Mouse (Mus musculus) heart, postnatal 0 days (tissue): Measurements from ENCODE around the gene Ap4s1. TPM values are rescaled to one million over a fixed set of nuclear protein-coding genes. Genes with fewer than 3 reads are reported as not detected.
A peak's percentile ranks its signal among the peaks of the same experiment; 100 is the strongest.

Experiments
- ATAC-seq: fragments of 200-750 bp; cut with Nextera tagmentation; 2 replicates; pipeline ENCODE4 v1.8.0; 2017; ENCODE audit warnings: low read depth, moderate number of reproducible peaks, moderate library complexity; ENCODE audit not compliant: insufficient read depth
- DNase-seq: peaks from one replicate; pipeline ENCODE4 v3.0.0-alpha.2; 2016; ENCODE audit warnings: low spot score
- H3K27ac ChIP-seq: fragments of 300-500 bp; sonication (generic); 2 replicates; pipeline ENCODE4 v1.5.1; 2014; ENCODE audit warnings: low read depth, mild to moderate bottlenecking
- H3K27me3 ChIP-seq: fragments of 300-500 bp; sonication (generic); 2 replicates; pipeline ENCODE4 v1.6.1; 2014; ENCODE audit warnings: low read length, mixed read lengths; ENCODE audit not compliant: control insufficient read depth, insufficient read depth
- H3K36me3 ChIP-seq: fragments of 300-500 bp; sonication (generic); replicated peaks from 2 replicates; pipeline ENCODE4 v1.6.1; 2014; ENCODE audit warnings: low read length, mixed read lengths; ENCODE audit not compliant: control insufficient read depth, insufficient read depth
- H3K4me1 ChIP-seq: fragments of 300-500 bp; sonication (generic); 2 replicates; pipeline ENCODE4 v1.6.1; 2014; ENCODE audit warnings: antibody characterized with exemption; ENCODE audit not compliant: control insufficient read depth, insufficient read depth
- H3K4me2 ChIP-seq: fragments of 300-500 bp; sonication (generic); 2 replicates; pipeline ENCODE4 v1.6.1; 2014; ENCODE audit warnings: low read depth, mild to moderate bottlenecking, low read length, moderate library complexity
- H3K4me3 ChIP-seq: fragments of 300-500 bp; sonication (generic); 2 replicates; pipeline ENCODE4 v1.5.1; 2014; ENCODE audit warnings: low read depth, low read length
- H3K9ac ChIP-seq: fragments of 300-500 bp; sonication (generic); replicated peaks from 2 replicates; pipeline ENCODE4 v1.6.1; 2014; ENCODE audit warnings: low read depth, low read length, mixed read lengths
- H3K9me3 ChIP-seq: fragments of 300-500 bp; sonication (generic); replicated peaks from 2 replicates; pipeline ENCODE4 v1.6.1; 2016; ENCODE audit warnings: low read length; ENCODE audit not compliant: control insufficient read depth
- CTCF ChIP-seq: IDR thresholded peaks from 2 replicates; pipeline ENCODE4 v1.5.1; 2016; ENCODE audit warnings: antibody characterized with exemption, control low read depth, low read depth
- EP300 ChIP-seq: IDR thresholded peaks from 2 replicates; pipeline ENCODE4 v1.6.1; 2016; ENCODE audit warnings: antibody characterized with exemption, low read depth
- WGBS: fragments of 180-500 bp; shearing (Covaris S2); extraction: QIAGEN DNeasy Blood & Tissue Kit; methylation state at CpG from one replicate; pipeline ENCODE4 v1.1.7; 2014; 5-methylcytosine and 5-hydroxymethylcytosine counted together
- polyA plus RNA-seq: library from polyadenylated mRNA; unstranded; fragments of >200 nt; fragmentation: Nextera tagmentation; extraction: Ambion mirVana; gene quantifications from 2 replicates; pipeline ENCODE4 v1.2.1, GENCODE M21; 2015
- total RNA-seq: library from RNA; depleted of rRNA; stranded (reverse); fragments of >200 nt; gene quantifications from 2 replicates; pipeline ENCODE4 v1.2.3, GENCODE M21; 2014; ENCODE audit warnings: low replicate concordance; rRNA removed

The Ap4s1 gene
- total and polyA plus RNA-seq, 2 experiments from 2014 or later = 25.0 to 47.1 TPM

GRCm38 (mm10) chr12:51784842-51785241 lies 94.0 kb downstream of the Ap4s1 start:
- Histone ChIP-seq H3K27ac (no peak overlapping the region), H3K9me3 (no peaks in the 10 kb centered on the region), H3K9ac (no peak overlapping the region), H3K4me3 (no peak overlapping the region), H3K27me3 (no peaks in the 10 kb centered on the region), H3K4me2 (no peak overlapping the region), H3K4me1 (no peaks in the 10 kb centered on the region), H3K36me3 (peaks cover 87% of the 10 kb centered on the region)
- no peak for TF ChIP-seq EP300
- TF ChIP-seq CTCF = peak; percentile 47
- DNase-seq (no peak), ATAC-seq (no peak)
- WGBS = 95% methylated on average over 7 of the region's 7 CpGs

Other genes with a start within 250 kb of the Ap4s1 start
- 1.1 and 5.5 TPM in 2 replicates for gene Coch, start 97.7 kb upstream of the Ap4s1 start, total RNA-seq
- 0.84 and 0.90 TPM in 2 replicates for gene Coch, start 97.7 kb upstream of the Ap4s1 start, polyA plus RNA-seq
- gene Strn3, start 864 bp downstream of the Ap4s1 start, total RNA-seq = 69.6 and 73.5 TPM in 2 replicates
- 37.1 and 37.4 TPM in 2 replicates for gene Strn3, start 864 bp downstream of the Ap4s1 start, polyA plus RNA-seq
- gene Hectd1, start 138.5 kb downstream of the Ap4s1 start, total RNA-seq = 71.1 and 72.3 TPM in 2 replicates
- gene Hectd1, start 138.5 kb downstream of the Ap4s1 start, polyA plus RNA-seq = 24.3 and 27.1 TPM in 2 replicates